Mouse (Mus musculus): Measurements from ENCODE around the gene Carm1.

GRCm38 (mm10) chr9:21545916-21546788 is 542 bp upstream of the Carm1 start:
- TF ChIP-seq MYOG (IDR thresholded peaks at IDR 0.05; ENCODE audit: control insufficient read depth in 1 of 3, insufficient read depth in 1 of 3, insufficient read length in 2 of 3, low read depth in 2 of 3), result peak in 1 of 3 experiments; percentile 31
- peak; percentile 56 for TF ChIP-seq POLR2A (IDR thresholded peaks at IDR 0.05; ENCODE audit: insufficient read length, low read depth)
- no peak for TF ChIP-seq MYOD1 (IDR thresholded peaks at IDR 0.05; ENCODE audit: control insufficient read depth in 1 of 3, insufficient read length in 2 of 3, low read depth in 2 of 3)
- TF ChIP-seq MAX (IDR thresholded peaks at IDR 0.05; ENCODE audit: low read depth), result no peak
- no peak for TF ChIP-seq TCF12 (IDR thresholded peaks at IDR 0.05; ENCODE audit: insufficient read depth, poor library complexity, severe bottlenecking)
- no peak for TF ChIP-seq REST (IDR thresholded peaks at IDR 0.05; ENCODE audit: insufficient read depth, insufficient read length)
- TF ChIP-seq POLR2AphosphoS2 (IDR thresholded peaks at IDR 0.05; ENCODE audit: insufficient read length, low read depth), result no peak
